Mouse (Mus musculus) stomach, adult 2 months (tissue): ENCODE data around the gene Ankrd36. TPM values are rescaled to one million over a fixed set of nuclear protein-coding genes. Genes with fewer than 3 reads are reported as not detected.

Source experiments
- polyA plus RNA-seq: library from polyadenylated mRNA; depleted of rRNA; stranded (reverse); fragments of >200 nt; gene quantifications from 2 replicates; pipeline ENCODE4 v1.2.3, GENCODE M21; 2012; rRNA removed

Ankrd36 gene
- polyA plus RNA-seq, result not detected in 2 replicates

DNA sequence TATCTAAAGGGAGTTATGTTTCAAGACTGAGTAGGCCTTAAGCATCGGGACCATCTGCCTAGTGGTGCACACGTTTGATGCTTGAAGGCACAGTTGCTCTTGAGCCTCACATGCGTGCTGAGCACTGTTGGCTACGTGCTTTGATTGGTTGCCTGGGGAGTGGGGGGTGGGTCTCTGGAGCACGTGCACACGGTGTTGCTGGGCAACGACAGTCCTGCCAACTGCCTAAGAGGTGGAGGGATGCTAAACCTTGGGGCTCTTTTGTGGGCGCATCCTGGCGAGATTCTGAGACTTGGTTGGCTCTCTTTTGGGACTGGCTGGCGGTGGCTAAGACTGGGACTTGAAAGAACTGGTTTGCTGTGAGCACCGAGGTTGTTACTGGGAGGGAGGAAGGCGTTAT, at the start of gene Ankrd36:
Gene Ankrd36, plus strand, starts transcription at position 211 of the 400 bp plus-strand sequence.

DNA sequence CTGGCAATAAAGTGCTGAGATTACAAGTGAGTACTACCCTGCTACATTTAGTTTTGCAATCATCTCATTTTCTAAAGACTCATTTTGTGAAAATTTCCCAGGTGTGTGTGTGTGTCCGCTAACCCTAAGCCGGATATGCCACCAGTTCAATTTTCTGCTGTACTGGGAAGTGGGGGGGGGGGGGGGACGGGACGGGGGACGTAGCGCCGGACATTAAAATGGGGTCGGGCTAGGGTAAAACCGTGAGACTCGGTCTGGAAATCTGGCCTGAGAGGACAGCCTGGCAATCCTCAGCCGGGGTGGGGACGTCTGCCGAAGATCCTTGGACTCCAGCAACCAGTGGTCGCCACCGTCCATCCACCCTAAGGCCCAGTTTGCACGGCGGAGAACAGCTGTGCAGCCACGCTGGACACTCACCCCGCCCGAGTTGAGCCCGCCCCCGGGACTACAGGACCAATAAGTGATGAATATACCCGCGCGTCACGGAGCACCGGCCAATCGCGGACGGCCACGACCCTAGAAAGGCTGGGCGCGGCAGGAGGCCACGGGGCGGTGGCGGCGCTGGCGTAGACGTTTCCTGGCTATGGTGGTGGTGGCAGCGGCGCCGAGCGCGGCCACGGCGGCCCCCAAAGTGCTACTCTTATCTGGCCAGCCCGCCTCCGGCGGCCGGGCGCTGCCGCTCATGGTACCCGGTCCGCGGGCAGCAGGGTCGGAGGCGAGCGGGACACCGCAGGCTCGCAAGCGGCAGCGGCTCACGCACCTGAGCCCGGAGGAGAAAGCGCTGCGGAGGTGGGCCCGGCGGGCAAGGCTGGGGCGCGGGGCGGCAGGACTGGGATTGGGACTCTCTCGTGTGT, 48.8 kb upstream of the Ankrd36 start, which contains the start of gene Xbp1:
Gene Xbp1, plus strand, starts transcription at position 248 of the 854 bp plus-strand sequence.

GRCm38 (mm10) chr11:5541799-5542481, 27.5 kb upstream of the Ankrd36 start, which contains the start of gene Ccdc117:
Gene Ccdc117 (minus strand): TSS chr11:5542187.

DNA sequence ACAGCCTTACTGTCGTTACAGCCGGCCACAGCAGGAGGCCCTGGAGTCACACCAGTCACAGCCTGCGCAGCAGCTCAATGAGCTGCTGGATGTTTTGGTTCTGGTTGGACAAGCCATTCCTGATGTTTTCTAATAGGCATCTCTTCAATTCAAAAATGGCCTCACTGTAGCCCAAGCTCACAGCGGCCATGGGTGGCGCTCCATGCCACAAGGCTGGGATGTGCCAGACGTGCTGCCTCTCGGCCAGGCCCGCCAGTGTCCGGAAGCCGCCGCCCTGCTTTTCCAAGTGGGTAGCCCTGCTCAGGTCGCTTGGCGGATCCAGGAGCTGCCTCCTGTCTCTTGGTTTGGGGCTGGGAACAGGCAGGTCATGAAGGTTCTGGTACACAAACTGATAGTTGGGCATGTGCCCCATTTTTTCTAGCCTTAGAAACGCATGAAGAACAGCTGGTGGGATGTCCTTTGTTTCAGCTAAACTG, 146.2 kb downstream of the Ankrd36 start, which contains the start of gene Mrps24:
Gene Mrps24, minus strand, starts transcription at position 51 of the 476 bp plus-strand sequence.

Other genes starting within 250 kb of the Ankrd36 start
- gene Znrf3, start 124.8 kb upstream of the Ankrd36 start, polyA plus RNA-seq, result 2.2 and 3.2 TPM in 2 replicates
- gene Xbp1, start 49.0 kb upstream of the Ankrd36 start, polyA plus RNA-seq, result 78.7 and 98.3 TPM in 2 replicates
- gene Ccdc117, start 27.5 kb upstream of the Ankrd36 start, polyA plus RNA-seq, result 1.7 and 1.8 TPM in 2 replicates
- gene Mrps24, start 146.0 kb downstream of the Ankrd36 start, polyA plus RNA-seq, result 283 and 587 TPM in 2 replicates
- 8.8 and 9.2 TPM in 2 replicates for gene Urgcp, start 192.7 kb downstream of the Ankrd36 start, polyA plus RNA-seq
- gene Dbnl, start 218.8 kb downstream of the Ankrd36 start, polyA plus RNA-seq, result 46.6 and 46.7 TPM in 2 replicates
- gene Pgam2, start 234.0 kb downstream of the Ankrd36 start, polyA plus RNA-seq, result 10.2 and 10.5 TPM in 2 replicates